8 mouse cellular contexts compared by ENCODE assay signal in the genomic region with DNA sequence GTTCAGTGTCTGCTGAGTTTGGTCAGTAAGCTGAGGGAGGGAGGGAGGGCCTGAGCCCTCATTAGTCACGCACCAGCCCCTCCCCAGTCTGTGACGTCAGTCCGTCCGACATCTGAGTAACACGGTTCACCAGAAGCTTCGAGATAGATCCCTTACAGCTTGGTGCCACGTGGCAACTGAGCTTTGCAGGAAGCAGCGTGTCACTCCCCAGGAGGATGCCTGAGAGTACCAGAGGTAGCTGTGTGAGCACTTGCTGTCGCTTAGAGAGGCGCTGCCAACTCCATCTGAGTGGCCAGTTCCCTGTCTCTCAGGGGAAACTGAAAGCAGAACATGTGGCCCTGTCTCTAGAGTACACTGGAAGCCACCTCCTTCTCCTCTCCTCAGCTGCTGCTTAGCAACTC. TPM values are rescaled to one million over a fixed set of nuclear protein-coding genes. Genes with fewer than 3 reads are reported as not detected.
DNase-seq lines count a peak whose midpoint lies in the region; ATAC-seq and TF ChIP-seq lines count a peak whose summit lies in the region.
"Had no signal": no experiment of that assay in that cellular context is flagged by ENCODE, and none has a peak within 500 bp of the region (broad histone marks: within the 10 kb centered on the region; RNA-seq: fewer than 3 reads in every experiment).

No protein-coding gene starts in this region.

- H3K4me1 ChIP-seq in midbrain, postnatal 0 days (ENCODE audit: insufficient read depth, low read length): peaks cover 11% of the 10 kb centered on the region; the same call in 1 of the 2 replicates
- peaks cover 15% of the 10 kb centered on the region for H3K4me1 ChIP-seq in midbrain, embryonic 16.5 days (ENCODE audit: control insufficient read depth, insufficient read depth, low read length)
- peaks cover 52% of the 10 kb centered on the region for H3K4me1 ChIP-seq in bone marrow macrophage, adult 2 months (ENCODE audit: control insufficient read depth, insufficient read depth, low read length)
- no peaks in the 10 kb centered on the region for H3K4me1 ChIP-seq in heart, embryonic 16.5 days (ENCODE audit: control insufficient read depth, insufficient read depth, low read length)

- TF ChIP-seq POLR2A in bone marrow macrophage, adult 2 months (IDR thresholded peaks at IDR 0.05; ENCODE audit: borderline replicate concordance, low read depth, low read length): no peak

- H3K4me2 ChIP-seq in midbrain, postnatal 0 days (ENCODE audit: low read depth, low read length, poor library complexity, severe bottlenecking): no peak overlapping the region
- no peak overlapping the region for H3K4me2 ChIP-seq in midbrain, embryonic 16.5 days (ENCODE audit: low read length)
- H3K4me2 ChIP-seq in heart, embryonic 16.5 days (ENCODE audit: low read depth, low read length): peak overlapping the region; percentile 35; the same call in 1 of the 2 replicates
- H3K4me2 ChIP-seq: hindbrain, embryonic 15.5 days had no signal

- H3K9ac ChIP-seq in midbrain, postnatal 0 days (replicated peaks; ENCODE audit: low read length, poor library complexity, severe bottlenecking): 0 out of 2 replicates have a peak overlapping the region, but pooled peaks have one; percentile 2
- H3K9ac ChIP-seq in midbrain, embryonic 16.5 days (ENCODE audit: low read depth, low read length): no peak overlapping the region
- H3K9ac ChIP-seq in heart, embryonic 16.5 days (ENCODE audit: low read length): no peak overlapping the region
- H3K9ac ChIP-seq: hindbrain, embryonic 15.5 days had no signal

- no peaks in the 10 kb centered on the region for H3K27me3 ChIP-seq in midbrain, postnatal 0 days (ENCODE audit: insufficient read depth, low read length)
- no peaks in the 10 kb centered on the region for H3K27me3 ChIP-seq in midbrain, embryonic 16.5 days (ENCODE audit: control insufficient read depth, insufficient read depth, low read depth, low read length)
- no peaks in the 10 kb centered on the region for H3K27me3 ChIP-seq in heart, embryonic 16.5 days (ENCODE audit: control insufficient read depth, insufficient read depth, low read length)
- H3K27me3 ChIP-seq: hindbrain, embryonic 15.5 days had no signal

- peak; percentile 15 for DNase-seq in midbrain, postnatal 0 days (ENCODE audit: low spot score)
- peak; percentile 57 for DNase-seq in lung, postnatal 25 days (ENCODE audit: low spot score)
- no peak for DNase-seq in ovary, postnatal 14 days (ENCODE audit: low spot score)
- DNase-seq in cerebellum, adult 11-12 months: no peak

- H3K4me3 ChIP-seq in midbrain, postnatal 0 days (ENCODE audit: low read depth, low read length): no peak overlapping the region
- no peak overlapping the region for H3K4me3 ChIP-seq in midbrain, embryonic 16.5 days (ENCODE audit: low read depth, low read length)
- H3K4me3 ChIP-seq in bone marrow macrophage, adult 2 months (ENCODE audit: insufficient read depth, low read length): peak overlapping the region; percentile 49
- no peak overlapping the region for H3K4me3 ChIP-seq in heart, embryonic 16.5 days (ENCODE audit: low read length)
- H3K4me3 ChIP-seq: hindbrain, embryonic 15.5 days had no signal

- H3K9me3 ChIP-seq in midbrain, postnatal 0 days (ENCODE audit: low read length): no peaks in the 10 kb centered on the region
- H3K9me3 ChIP-seq in midbrain, embryonic 16.5 days (replicated peaks; ENCODE audit: control insufficient read depth, low read length, poor library complexity, severe bottlenecking): no peaks in the 10 kb centered on the region
- H3K9me3 ChIP-seq in heart, embryonic 16.5 days (replicated peaks; ENCODE audit: control insufficient read depth, low read length): no peaks in the 10 kb centered on the region
- H3K9me3 ChIP-seq: hindbrain, embryonic 15.5 days had no signal

- 43% methylated on average over 10 of the region's 10 CpGs for WGBS in midbrain, postnatal 0 days
- 48% methylated on average over 10 of the region's 10 CpGs for WGBS in midbrain, embryonic 16.5 days
- 36% methylated on average over 10 of the region's 10 CpGs for WGBS in heart, embryonic 16.5 days

- H3K36me3 ChIP-seq in midbrain, postnatal 0 days (ENCODE audit: insufficient read depth, low read length): peaks cover 9% of the 10 kb centered on the region
- H3K36me3 ChIP-seq in midbrain, embryonic 16.5 days (ENCODE audit: control insufficient read depth, insufficient read depth, low read length): no peaks in the 10 kb centered on the region
- H3K36me3 ChIP-seq in heart, embryonic 16.5 days (ENCODE audit: control insufficient read depth, insufficient read depth): peaks cover 14% of the 10 kb centered on the region

- H3K27ac ChIP-seq in midbrain, postnatal 0 days (ENCODE audit: low read depth, low read length): no peak overlapping the region
- H3K27ac ChIP-seq in midbrain, embryonic 16.5 days (ENCODE audit: low read length): no peak overlapping the region
- H3K27ac ChIP-seq in bone marrow macrophage, adult 2 months (ENCODE audit: insufficient read depth, low read depth, low read length): peak overlapping the region; percentile 64
- H3K27ac ChIP-seq in heart, embryonic 16.5 days (ENCODE audit: low read length): peak overlapping the region; percentile 25; the same call in 1 of the 2 replicates
- H3K27ac ChIP-seq: hindbrain, embryonic 15.5 days had no signal

- no peak for TF ChIP-seq CTCF in midbrain, postnatal 0 days (IDR thresholded peaks at IDR 0.05)
- TF ChIP-seq CTCF in bone marrow macrophage, adult 2 months (IDR thresholded peaks at IDR 0.05; ENCODE audit: low read depth, low read length): no peak

- ATAC-seq in midbrain, postnatal 0 days (ENCODE audit: low FRiP score): no peak
- ATAC-seq in midbrain, embryonic 16.5 days: no peak
- ATAC-seq in heart, embryonic 16.5 days (replicated peaks; ENCODE audit: extremely low read depth, insufficient read depth, low FRiP score): peak; percentile 44; the same call in 1 of the 2 replicates

RNA-seq across cellular contexts. Expression of gene Chmp6, which starts 49.8 kb away (rescaled TPM):
- 79.5 and 101 TPM in 2 replicates for total RNA-seq in midbrain, postnatal 0 days (2014; rRNA removed)
- polyA plus RNA-seq in midbrain, postnatal 0 days (2015; fragmentation: Nextera tagmentation; extraction: Ambion mirVana): 121 and 129 TPM in 2 replicates
- polyA plus RNA-seq in midbrain, embryonic 16.5 days (2015; fragmentation: Nextera tagmentation; extraction: Ambion mirVana): 109 and 115 TPM in 2 replicates
- polyA plus RNA-seq in bone marrow macrophage, adult 2 months (2012; ENCODE audit: insufficient read depth, insufficient read length, missing spikeins): 34.0 and 34.8 TPM in 2 replicates
- polyA plus RNA-seq in heart, embryonic 16.5 days (2015; fragmentation: Nextera tagmentation; extraction: Ambion mirVana): 69.8 and 70.5 TPM in 2 replicates

Comparison
In these comparisons a context has a peak if more than half of its experiments do, and no peak if none do; other contexts are left out.
1. DNase-seq: peak in midbrain, postnatal 0 days (single experiment) and lung, postnatal 25 days (single experiment); none in ovary, postnatal 14 days (single experiment) and cerebellum, adult 11-12 months (single experiment).
2. H3K27ac ChIP-seq: peak in bone marrow macrophage, adult 2 months (single experiment) and heart, embryonic 16.5 days (single experiment); none in midbrain, postnatal 0 days (single experiment) and midbrain, embryonic 16.5 days (single experiment).